Mouse (Mus musculus) thymus, postnatal 0 days (tissue): Measurements from ENCODE around the gene Phlpp1. TPM values are rescaled to one million over a fixed set of nuclear protein-coding genes. Genes with fewer than 3 reads are reported as not detected.
A peak's percentile ranks its signal among the peaks of the same experiment; 100 is the strongest.

Source experiments
- DNase-seq: peaks from one replicate; pipeline ENCODE4 v3.0.0-alpha.2; 2015; ENCODE audit warnings: low spot score
- polyA plus RNA-seq: library from polyadenylated mRNA; unstranded; fragments of >200 nt; fragmentation: Nextera tagmentation; extraction: Ambion mirVana; gene quantifications from 2 replicates; pipeline ENCODE4 v1.2.1, GENCODE M21; 2015

Phlpp1 gene
- 1.2 and 1.4 TPM in 2 replicates for polyA plus RNA-seq

GRCm38 (mm10) chr1:106171241-106172220 is at the start of gene Phlpp1:
Phlpp1 (plus strand) TSS chr1:106171752.
- peak; percentile 100 for DNase-seq

- DNase-seq = no peak
Measured at GRCm38 (mm10) chr1:106126601-106127000, 45.0 kb upstream of the Phlpp1 start.

GRCm38 (mm10) chr1:106131697-106132349 is 39.7 kb upstream of the Phlpp1 start:
- no peak for DNase-seq

- no peak for DNase-seq
Measured at GRCm38 (mm10) chr1:106132350-106132700, 39.2 kb upstream of the Phlpp1 start.

- no peak for DNase-seq
Measured at GRCm38 (mm10) chr1:106138691-106139090, 32.9 kb upstream of the Phlpp1 start.

- DNase-seq = no peak
Measured at GRCm38 (mm10) chr1:106139137-106139536, 32.4 kb upstream of the Phlpp1 start.

GRCm38 (mm10) chr1:106142010-106142409 is 29.5 kb upstream of the Phlpp1 start:
- DNase-seq = no peak

- no peak for DNase-seq
Measured at GRCm38 (mm10) chr1:106144534-106144933, 27.0 kb upstream of the Phlpp1 start.

- DNase-seq = no peak
Measured at GRCm38 (mm10) chr1:106145055-106145454, 26.5 kb upstream of the Phlpp1 start.

GRCm38 (mm10) chr1:106145565-106146190 is 25.9 kb upstream of the Phlpp1 start:
- DNase-seq = no peak

- no peak for DNase-seq
Measured at GRCm38 (mm10) chr1:106148386-106149380, 22.9 kb upstream of the Phlpp1 start.

- peak; percentile 89 for DNase-seq
Measured at GRCm38 (mm10) chr1:106151846-106152245, 19.7 kb upstream of the Phlpp1 start.

- DNase-seq = no peak
Measured at GRCm38 (mm10) chr1:106152742-106153141, 18.8 kb upstream of the Phlpp1 start.

GRCm38 (mm10) chr1:106154590-106154989 is 17.0 kb upstream of the Phlpp1 start:
- DNase-seq = no peak

GRCm38 (mm10) chr1:106155087-106155567 is 16.4 kb upstream of the Phlpp1 start:
- no peak for DNase-seq

GRCm38 (mm10) chr1:106155702-106156101 is 15.8 kb upstream of the Phlpp1 start:
- DNase-seq = no peak

- DNase-seq = peak; percentile 28
Measured at GRCm38 (mm10) chr1:106157961-106158515, 13.5 kb upstream of the Phlpp1 start.

GRCm38 (mm10) chr1:106159667-106160066 is 11.9 kb upstream of the Phlpp1 start:
- no peak for DNase-seq

- DNase-seq = no peak
Measured at GRCm38 (mm10) chr1:106160916-106161315, 10.6 kb upstream of the Phlpp1 start.

- DNase-seq = no peak
Measured at GRCm38 (mm10) chr1:106162581-106162980, 9.0 kb upstream of the Phlpp1 start.
